Mouse (Mus musculus) liver, postnatal 0 days (tissue): Measurements from ENCODE around the gene Kcna3. TPM values are rescaled to one million over a fixed set of nuclear protein-coding genes. Genes with fewer than 3 reads are reported as not detected.

Experiments
- ATAC-seq: fragments of 200-750 bp; cut with Nextera tagmentation; 2 replicates; pipeline ENCODE4 v1.8.0; 2017; ENCODE audit warnings: mild to moderate bottlenecking, moderate library complexity
- DNase-seq: peaks from one replicate; pipeline ENCODE4 v3.0.0-alpha.2; 2016
- H3K27ac ChIP-seq: fragments of 300-500 bp; sonication (generic); 2 replicates; pipeline ENCODE4 v1.5.1; 2014; ENCODE audit warnings: antibody characterized with exemption, moderate library complexity, mild to moderate bottlenecking, low read depth
- H3K27me3 ChIP-seq: fragments of 300-500 bp; sonication (generic); 2 replicates; pipeline ENCODE4 v1.6.1; 2014; ENCODE audit warnings: low read length, control low read depth, mixed read lengths; ENCODE audit not compliant: insufficient read depth
- H3K36me3 ChIP-seq: fragments of 300-500 bp; sonication (generic); replicated peaks from 2 replicates; pipeline ENCODE4 v1.6.1; 2014; ENCODE audit warnings: mild to moderate bottlenecking, control low read depth, low read length, moderate library complexity, mixed read lengths; ENCODE audit not compliant: insufficient read depth
- H3K4me1 ChIP-seq: fragments of 300-500 bp; sonication (generic); 2 replicates; pipeline ENCODE4 v1.6.1; 2014; ENCODE audit warnings: antibody characterized with exemption, mild to moderate bottlenecking, control low read depth; ENCODE audit not compliant: insufficient read depth
- H3K4me2 ChIP-seq: fragments of 300-500 bp; sonication (generic); 2 replicates; pipeline ENCODE4 v1.6.1; 2014; ENCODE audit warnings: low read depth, mild to moderate bottlenecking, low read length, moderate library complexity, mixed read lengths
- H3K4me3 ChIP-seq: fragments of 300-500 bp; sonication (generic); 2 replicates; pipeline ENCODE4 v1.5.1; 2014; ENCODE audit warnings: low read depth, low read length
- H3K9ac ChIP-seq: fragments of 300-500 bp; sonication (generic); replicated peaks from 2 replicates; pipeline ENCODE4 v1.6.1; 2014; ENCODE audit warnings: mild to moderate bottlenecking, moderate library complexity
- H3K9me3 ChIP-seq: fragments of 300-500 bp; sonication (generic); 2 replicates; pipeline ENCODE4 v1.6.1; 2016; ENCODE audit warnings: mild to moderate bottlenecking, control low read depth, low read length, mixed read lengths
- CTCF ChIP-seq: sonication (generic); IDR thresholded peaks from 2 replicates; pipeline ENCODE4 v1.5.1; 2016; ENCODE audit warnings: antibody characterized with exemption, low read depth
- EP300 ChIP-seq: IDR thresholded peaks from 2 replicates; pipeline ENCODE4 v1.6.1; 2016; ENCODE audit warnings: antibody characterized with exemption, low read depth, mild to moderate bottlenecking
- WGBS: fragments of 180-500 bp; shearing (Covaris S2); extraction: QIAGEN DNeasy Blood & Tissue Kit; methylation state at CpG from one replicate; pipeline ENCODE4 v1.1.7; 2014; ENCODE audit not compliant: insufficient replicate concordance; 5-methylcytosine and 5-hydroxymethylcytosine counted together
- polyA plus RNA-seq: library from polyadenylated mRNA; unstranded; fragments of >200 nt; fragmentation: Nextera tagmentation; extraction: Ambion mirVana; gene quantifications from 2 replicates; pipeline ENCODE4 v1.2.1, GENCODE M21; 2015

The Kcna3 gene
- polyA plus RNA-seq, 1 experiment from 2014 or later = 1.2 TPM

GRCm38 (mm10) chr3:107087410-107087809 lies 51.4 kb downstream of the Kcna3 start:
- Histone ChIP-seq H3K27ac (no peak overlapping the region), H3K27me3 (no peaks in the 10 kb centered on the region)

More at GRCm38 (mm10) chr3:107087410-107087809, 51.4 kb downstream of the Kcna3 start:
- Histone ChIP-seq H3K4me1 (no peaks in the 10 kb centered on the region), H3K36me3 (no peaks in the 10 kb centered on the region), H3K4me2 (no peak overlapping the region), H3K9me3 (no peaks in the 10 kb centered on the region), H3K4me3 (no peak overlapping the region), H3K9ac (no peak overlapping the region)
- no peak for TF ChIP-seq CTCF
- no peak for TF ChIP-seq EP300
- DNase-seq (no peak), ATAC-seq (no peak)
- 70% methylated on average over 4 of the region's 4 CpGs for WGBS

Other genes starting within 250 kb of the Kcna3 start
- gene Cd53, start 246.0 kb upstream of the Kcna3 start, polyA plus RNA-seq = 43.1 and 45.4 TPM in 2 replicates
- not detected in 2 replicates for gene Olfr266, start 209.9 kb upstream of the Kcna3 start, polyA plus RNA-seq
- gene Kcna2, start 65.0 kb downstream of the Kcna3 start, polyA plus RNA-seq = 0.07 and 0.11 TPM in 2 replicates
- not detected in 2 replicates for gene Kcna10, start 146.9 kb downstream of the Kcna3 start, polyA plus RNA-seq
- 3.9 and 4.2 TPM in 2 replicates for gene Cym, start 185.6 kb downstream of the Kcna3 start, polyA plus RNA-seq
- 0.24 and 0.26 TPM in 2 replicates for gene A630076J17Rik, start 194.4 kb downstream of the Kcna3 start, polyA plus RNA-seq
- gene Prok1, start 203.5 kb downstream of the Kcna3 start, polyA plus RNA-seq = 9.8 and 10.5 TPM in 2 replicates
- gene Lamtor5, start 242.7 kb downstream of the Kcna3 start, polyA plus RNA-seq = 94.0 and 99.8 TPM in 2 replicates